Mouse (Mus musculus): ENCODE data around the gene Adad2.

GRCm38 (mm10) chr8:119604996-119605395 lies 7.6 kb upstream of the Adad2 start, which contains the start of gene Taf1c:
- TF ChIP-seq CTCF (IDR thresholded peaks at IDR 0.05; ENCODE audit: control insufficient read depth, insufficient read depth, insufficient replicate concordance, low read depth, low read length) (peak; percentile 77; the same call in 1 of the 2 replicates), POLR2A (IDR thresholded peaks at IDR 0.05; ENCODE audit: control insufficient read depth, low read depth, low read length) (peak; percentile 58; the same call in 1 of the 2 replicates)
